In the genomic region with DNA sequence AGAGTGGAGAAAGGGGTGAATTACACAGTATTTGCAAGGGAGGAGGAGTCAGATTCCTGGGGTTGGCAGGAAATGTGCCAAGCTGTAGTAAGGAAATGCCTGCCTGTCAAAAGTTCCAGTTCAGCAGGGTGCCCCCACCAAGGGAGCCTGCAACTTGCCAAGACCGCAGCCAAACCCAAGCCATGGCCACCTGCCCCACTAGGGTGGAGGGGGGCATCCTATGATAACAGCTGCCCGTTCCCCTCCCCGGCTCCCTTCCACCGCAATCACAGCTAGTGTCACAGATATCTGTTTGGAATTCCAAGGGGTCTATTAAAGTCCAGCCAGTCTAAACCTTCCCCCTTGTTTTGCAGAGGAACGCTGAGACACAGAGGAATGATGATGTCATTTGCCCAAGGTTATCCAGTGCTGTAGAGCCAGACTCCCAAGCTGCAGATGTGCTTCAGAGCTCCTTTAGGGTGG, we compare ENCODE assay signal across 8 mouse cellular contexts. TPM values are rescaled to one million over a fixed set of nuclear protein-coding genes. Genes with fewer than 3 reads are reported as not detected.
A peak's percentile ranks its signal among the peaks of the same experiment; 100 is the strongest.
DNase-seq lines count a peak whose midpoint lies in the region; ATAC-seq and TF ChIP-seq lines count a peak whose summit lies in the region.

No protein-coding gene starts in this region.

- 39% methylated on average over 5 of the region's 5 CpGs for WGBS in midbrain, postnatal 0 days
- WGBS in midbrain, embryonic 11.5 days, result 59% methylated on average over 5 of the region's 5 CpGs
- 14% methylated on average over 5 of the region's 5 CpGs for WGBS in embryonic facial prominence, embryonic 14.5 days
- 46% methylated on average over 5 of the region's 5 CpGs for WGBS in hindbrain, embryonic 14.5 days
- WGBS in liver, embryonic 12.5 days (ENCODE audit: insufficient replicate concordance), result 30% methylated on average over 5 of the region's 5 CpGs
- WGBS in cerebellum, adult 2 months, result 9% methylated on average over 5 of the region's 5 CpGs
- WGBS in midbrain, embryonic 13.5 days, result 47% methylated on average over 5 of the region's 5 CpGs

- peaks cover 17% of the 10 kb centered on the region for H3K27me3 ChIP-seq in midbrain, postnatal 0 days (ENCODE audit: insufficient read depth, low read length)
- H3K27me3 ChIP-seq in midbrain, embryonic 11.5 days (ENCODE audit: control insufficient read depth, insufficient read depth, low read length), result peaks cover 20% of the 10 kb centered on the region
- H3K27me3 ChIP-seq in embryonic facial prominence, embryonic 14.5 days (replicated peaks; ENCODE audit: control insufficient read depth, insufficient read depth, low read length), result no peaks in the 10 kb centered on the region
- peaks cover 28% of the 10 kb centered on the region for H3K27me3 ChIP-seq in hindbrain, embryonic 14.5 days (ENCODE audit: control insufficient read depth, insufficient read depth, low read length)
- peaks cover 64% of the 10 kb centered on the region for H3K27me3 ChIP-seq in liver, embryonic 12.5 days (replicated peaks)
- no peaks in the 10 kb centered on the region for H3K27me3 ChIP-seq in cerebellum, adult 2 months (ENCODE audit: control insufficient read depth, insufficient read depth, low read length)
- H3K27me3 ChIP-seq in midbrain, embryonic 13.5 days, result peaks cover 37% of the 10 kb centered on the region

- no peak for TF ChIP-seq POLR2A in cerebellum, adult 2 months (IDR thresholded peaks at IDR 0.05; ENCODE audit: borderline replicate concordance, insufficient read depth, low read length)

- DNase-seq in midbrain, postnatal 0 days (ENCODE audit: low spot score), result no peak
- DNase-seq in midbrain, embryonic 11.5 days (ENCODE audit: low spot score, missing footprints), result no peak
- peak; percentile 68 for DNase-seq in embryonic facial prominence, embryonic 14.5 days (ENCODE audit: low spot score)
- no peak for DNase-seq in hindbrain, embryonic 14.5 days (ENCODE audit: low spot score)
- DNase-seq in frontal cortex, postnatal 10 days (ENCODE audit: low spot score in 2 of 2), result no peak
- no peak for DNase-seq in cerebellum, adult 2 months

- ATAC-seq in midbrain, postnatal 0 days (ENCODE audit: low FRiP score), result no peak; the same call in 1 of the 2 replicates
- ATAC-seq in midbrain, embryonic 11.5 days (ENCODE audit: low FRiP score), result no peak
- peak; percentile 70 for ATAC-seq in embryonic facial prominence, embryonic 14.5 days (ENCODE audit: low read depth)
- ATAC-seq in hindbrain, embryonic 14.5 days (ENCODE audit: low FRiP score), result no peak
- no peak for ATAC-seq in liver, embryonic 12.5 days
- ATAC-seq in midbrain, embryonic 13.5 days, result no peak

- TF ChIP-seq CTCF in midbrain, postnatal 0 days (IDR thresholded peaks at IDR 0.05), result no peak
- TF ChIP-seq CTCF in cerebellum, adult 2 months (IDR thresholded peaks at IDR 0.05; ENCODE audit: borderline replicate concordance, insufficient read depth, low read depth, low read length), result no peak

- H3K4me1 ChIP-seq in midbrain, postnatal 0 days (ENCODE audit: insufficient read depth, low read length), result 0 out of 2 replicates have a peak, but pooled peaks cover 8% of the 10 kb centered on the region
- H3K4me1 ChIP-seq in midbrain, embryonic 11.5 days (ENCODE audit: control insufficient read depth, insufficient read depth, low read length), result peaks cover 4% of the 10 kb centered on the region; the same call in 1 of the 2 replicates
- peaks cover 9% of the 10 kb centered on the region; the same call in 1 of the 2 replicates for H3K4me1 ChIP-seq in embryonic facial prominence, embryonic 14.5 days (ENCODE audit: control insufficient read depth, insufficient read depth, low read length)
- H3K4me1 ChIP-seq in hindbrain, embryonic 14.5 days (replicated peaks; ENCODE audit: control insufficient read depth, insufficient read depth, low read length), result no peaks in the 10 kb centered on the region
- no peaks in the 10 kb centered on the region for H3K4me1 ChIP-seq in liver, embryonic 12.5 days
- H3K4me1 ChIP-seq in cerebellum, adult 2 months (ENCODE audit: control insufficient read depth, insufficient read depth, low read length), result no peaks in the 10 kb centered on the region
- peaks cover 10% of the 10 kb centered on the region for H3K4me1 ChIP-seq in midbrain, embryonic 13.5 days (replicated peaks)

- no peak overlapping the region for H3K9ac ChIP-seq in midbrain, postnatal 0 days (replicated peaks; ENCODE audit: low read length, poor library complexity, severe bottlenecking)
- no peak overlapping the region for H3K9ac ChIP-seq in midbrain, embryonic 11.5 days (ENCODE audit: low read length)
- peak overlapping the region; percentile 63 for H3K9ac ChIP-seq in embryonic facial prominence, embryonic 14.5 days (ENCODE audit: low read depth, low read length)
- no peak overlapping the region for H3K9ac ChIP-seq in hindbrain, embryonic 14.5 days
- H3K9ac ChIP-seq in liver, embryonic 12.5 days, result no peak overlapping the region
- no peak overlapping the region for H3K9ac ChIP-seq in midbrain, embryonic 13.5 days (replicated peaks)

- no peaks in the 10 kb centered on the region for H3K9me3 ChIP-seq in midbrain, postnatal 0 days (ENCODE audit: low read length)
- no peaks in the 10 kb centered on the region for H3K9me3 ChIP-seq in midbrain, embryonic 11.5 days (ENCODE audit: control insufficient read depth, low read length)
- no peaks in the 10 kb centered on the region for H3K9me3 ChIP-seq in embryonic facial prominence, embryonic 14.5 days (ENCODE audit: control insufficient read depth, low read length)
- no peaks in the 10 kb centered on the region for H3K9me3 ChIP-seq in hindbrain, embryonic 14.5 days (ENCODE audit: control insufficient read depth, low read length)
- H3K9me3 ChIP-seq in liver, embryonic 12.5 days (replicated peaks), result no peaks in the 10 kb centered on the region
- H3K9me3 ChIP-seq in midbrain, embryonic 13.5 days, result no peaks in the 10 kb centered on the region

- H3K4me2 ChIP-seq in midbrain, postnatal 0 days (ENCODE audit: low read depth, low read length, poor library complexity, severe bottlenecking), result no peak overlapping the region; the same call in 1 of the 2 replicates
- H3K4me2 ChIP-seq in midbrain, embryonic 11.5 days, result no peak overlapping the region
- H3K4me2 ChIP-seq in embryonic facial prominence, embryonic 14.5 days (ENCODE audit: low read depth, low read length), result peak overlapping the region; percentile 72
- peak overlapping the region; percentile 54 for H3K4me2 ChIP-seq in hindbrain, embryonic 14.5 days (replicated peaks)
- peak overlapping the region; percentile 60 for H3K4me2 ChIP-seq in liver, embryonic 12.5 days
- no peak overlapping the region for H3K4me2 ChIP-seq in midbrain, embryonic 13.5 days (replicated peaks)

- H3K36me3 ChIP-seq in midbrain, postnatal 0 days (ENCODE audit: insufficient read depth, low read length), result no peaks in the 10 kb centered on the region
- no peaks in the 10 kb centered on the region for H3K36me3 ChIP-seq in midbrain, embryonic 11.5 days (ENCODE audit: control insufficient read depth, insufficient read depth, low read length)
- H3K36me3 ChIP-seq in embryonic facial prominence, embryonic 14.5 days (ENCODE audit: control insufficient read depth, insufficient read depth, low read length), result no peaks in the 10 kb centered on the region
- H3K36me3 ChIP-seq in hindbrain, embryonic 14.5 days (replicated peaks; ENCODE audit: control insufficient read depth, insufficient read depth), result no peaks in the 10 kb centered on the region
- no peaks in the 10 kb centered on the region for H3K36me3 ChIP-seq in liver, embryonic 12.5 days
- no peaks in the 10 kb centered on the region for H3K36me3 ChIP-seq in midbrain, embryonic 13.5 days

- no peak overlapping the region for H3K27ac ChIP-seq in midbrain, postnatal 0 days (ENCODE audit: low read depth, low read length)
- H3K27ac ChIP-seq in midbrain, embryonic 11.5 days (ENCODE audit: low read depth, low read length), result no peak overlapping the region
- H3K27ac ChIP-seq in embryonic facial prominence, embryonic 14.5 days (replicated peaks; ENCODE audit: low read depth, low read length), result peak overlapping the region; percentile 82
- H3K27ac ChIP-seq in hindbrain, embryonic 14.5 days, result no peak overlapping the region
- H3K27ac ChIP-seq in liver, embryonic 12.5 days, result no peak overlapping the region
- H3K27ac ChIP-seq in cerebellum, adult 2 months (ENCODE audit: insufficient read depth, low read length), result no peak overlapping the region
- no peak overlapping the region for H3K27ac ChIP-seq in midbrain, embryonic 13.5 days

- H3K4me3 ChIP-seq in midbrain, postnatal 0 days (ENCODE audit: low read depth, low read length), result peak overlapping the region; percentile 32; the same call in 1 of the 2 replicates
- no peak overlapping the region for H3K4me3 ChIP-seq in midbrain, embryonic 11.5 days (ENCODE audit: low read depth, low read length)
- peak overlapping the region; percentile 45 for H3K4me3 ChIP-seq in embryonic facial prominence, embryonic 14.5 days (ENCODE audit: low read depth, low read length)
- peak overlapping the region; percentile 5; the same call in 1 of the 2 replicates for H3K4me3 ChIP-seq in hindbrain, embryonic 14.5 days (replicated peaks; ENCODE audit: low read length)
- H3K4me3 ChIP-seq in liver, embryonic 12.5 days, result 0 out of 2 replicates have a peak overlapping the region, but pooled peaks have one; percentile 3
- no peak overlapping the region for H3K4me3 ChIP-seq in cerebellum, adult 2 months (replicated peaks; ENCODE audit: insufficient read depth, low read depth, low read length)
- no peak overlapping the region for H3K4me3 ChIP-seq in midbrain, embryonic 13.5 days (replicated peaks)

RNA-seq across cellular contexts. Expression of gene Myof, which starts 1.1 kb away (rescaled TPM):
- 5.4 and 6.5 TPM in 2 replicates for total RNA-seq in midbrain, postnatal 0 days (2014; rRNA removed)
- polyA plus RNA-seq in midbrain, postnatal 0 days (2015; fragmentation: Nextera tagmentation; extraction: Ambion mirVana), result 1.9 and 2.1 TPM in 2 replicates
- 3.3 and 3.6 TPM in 2 replicates for polyA plus RNA-seq in midbrain, embryonic 11.5 days (2014; fragmentation: Nextera tagmentation; extraction: Ambion mirVana)
- 24.0 and 24.6 TPM in 2 replicates for polyA plus RNA-seq in embryonic facial prominence, embryonic 14.5 days (2014; fragmentation: Nextera tagmentation; extraction: Ambion mirVana)
- 2.0 and 3.2 TPM in 2 replicates for polyA plus RNA-seq in hindbrain, embryonic 14.5 days (2014; fragmentation: Nextera tagmentation; extraction: Ambion mirVana)
- 0.66 and 0.97 TPM in 2 replicates for polyA plus RNA-seq in liver, embryonic 12.5 days (2016; fragmentation: Nextera tagmentation; extraction: Ambion mirVana)
- 2.1 and 3.3 TPM in 2 replicates for polyA plus RNA-seq in cerebellum, adult 2 months (2012; rRNA removed)
- polyA plus RNA-seq in midbrain, embryonic 13.5 days (2015; fragmentation: Nextera tagmentation; extraction: Ambion mirVana), result 1.3 and 1.6 TPM in 2 replicates

RNA-seq across cellular contexts. Expression of gene Cep55, which starts 12.5 kb away (rescaled TPM):
- total RNA-seq in midbrain, postnatal 0 days (2014; rRNA removed), result 1.3 and 2.3 TPM in 2 replicates
- 0.88 and 0.90 TPM in 2 replicates for polyA plus RNA-seq in midbrain, postnatal 0 days (2015; fragmentation: Nextera tagmentation; extraction: Ambion mirVana)
- polyA plus RNA-seq in midbrain, embryonic 11.5 days (2014; fragmentation: Nextera tagmentation; extraction: Ambion mirVana), result 60.8 and 67.1 TPM in 2 replicates
- 18.2 and 23.0 TPM in 2 replicates for polyA plus RNA-seq in embryonic facial prominence, embryonic 14.5 days (2014; fragmentation: Nextera tagmentation; extraction: Ambion mirVana)
- 4.6 and 6.8 TPM in 2 replicates for polyA plus RNA-seq in hindbrain, embryonic 14.5 days (2014; fragmentation: Nextera tagmentation; extraction: Ambion mirVana)
- polyA plus RNA-seq in liver, embryonic 12.5 days (2016; fragmentation: Nextera tagmentation; extraction: Ambion mirVana), result 8.6 and 9.6 TPM in 2 replicates
- 0.16 and 0.18 TPM in 2 replicates for polyA plus RNA-seq in cerebellum, adult 2 months (2012; rRNA removed)
- 15.9 and 16.3 TPM in 2 replicates for polyA plus RNA-seq in midbrain, embryonic 13.5 days (2015; fragmentation: Nextera tagmentation; extraction: Ambion mirVana)

RNA-seq across cellular contexts. Expression of gene Ffar4, which starts 54.6 kb away (rescaled TPM):
- total RNA-seq in midbrain, postnatal 0 days (2014; rRNA removed), result 0.16 TPM in 1 of 2 replicates, not detected in the other
- polyA plus RNA-seq in midbrain, postnatal 0 days (2015; fragmentation: Nextera tagmentation; extraction: Ambion mirVana), result 0.12 and 0.51 TPM in 2 replicates
- not detected in 2 replicates for polyA plus RNA-seq in midbrain, embryonic 11.5 days (2014; fragmentation: Nextera tagmentation; extraction: Ambion mirVana)
- 0.52 and 0.56 TPM in 2 replicates for polyA plus RNA-seq in embryonic facial prominence, embryonic 14.5 days (2014; fragmentation: Nextera tagmentation; extraction: Ambion mirVana)
- polyA plus RNA-seq in hindbrain, embryonic 14.5 days (2014; fragmentation: Nextera tagmentation; extraction: Ambion mirVana), result 0.20 TPM in 1 of 2 replicates, not detected in the other
- polyA plus RNA-seq in liver, embryonic 12.5 days (2016; fragmentation: Nextera tagmentation; extraction: Ambion mirVana), result 0.18 and 0.54 TPM in 2 replicates
- not detected in 2 replicates for polyA plus RNA-seq in cerebellum, adult 2 months (2012; rRNA removed)
- polyA plus RNA-seq in midbrain, embryonic 13.5 days (2015; fragmentation: Nextera tagmentation; extraction: Ambion mirVana), result not detected in 2 replicates

Comparison
In these comparisons a context has a peak if more than half of its experiments do, and no peak if none do; other contexts are left out.
1. H3K4me3 ChIP-seq: peak in midbrain, postnatal 0 days (single experiment), embryonic facial prominence, embryonic 14.5 days (single experiment), hindbrain, embryonic 14.5 days (single experiment) and liver, embryonic 12.5 days (single experiment); none in midbrain, embryonic 11.5 days (single experiment), cerebellum, adult 2 months (single experiment) and midbrain, embryonic 13.5 days (single experiment).
2. H3K4me2 ChIP-seq: peak in embryonic facial prominence, embryonic 14.5 days (single experiment), hindbrain, embryonic 14.5 days (single experiment) and liver, embryonic 12.5 days (single experiment); none in midbrain, postnatal 0 days (single experiment), midbrain, embryonic 11.5 days (single experiment) and midbrain, embryonic 13.5 days (single experiment).